Mouse (Mus musculus): ENCODE results near the gene Atg16l2.

- peak; percentile 73 for TF ChIP-seq CTCF (IDR thresholded peaks at IDR 0.05; ENCODE audit: low read depth)
- no peak for TF ChIP-seq EP300 (optimal IDR thresholded peaks at IDR 0.05)
Measured at GRCm38 (mm10) chr7:101231458-101231857, 70.6 kb downstream of the Atg16l2 start.
